Mouse (Mus musculus): ENCODE results near the gene Prkn. TPM values are rescaled to one million over a fixed set of nuclear protein-coding genes. Genes with fewer than 3 reads are reported as not detected.

Gene Prkn
- polyA plus RNA-seq, 1 experiment from 2014 or later = 2.8 TPM

- no peak for ATAC-seq (ENCODE audit: insufficient number of reproducible peaks, low FRiP score, low TSS enrichment, low read depth)
- 37% methylated on average over 20 of the region's 20 CpGs for WGBS
- Histone ChIP-seq H3K4me1 (no peaks in the 10 kb centered on the region), H3K9ac (no peak overlapping the region), H3K27ac (replicated peaks) (no peak overlapping the region), H3K9me3 (replicated peaks) (no peaks in the 10 kb centered on the region), H3K36me3 (no peaks in the 10 kb centered on the region), H3K27me3 (no peaks in the 10 kb centered on the region), H3K4me2 (replicated peaks) (0 out of 2 replicates have a peak overlapping the region, but pooled peaks have one; percentile 12), H3K4me3 (replicated peaks) (no peak overlapping the region)
Observed at GRCm38 (mm10) chr17:12080656-12081495, 1240.7 kb downstream of the Prkn start.

GRCm38 (mm10) chr17:12082201-12082600, 1242.0 kb downstream of the Prkn start:
- H3K27ac ChIP-seq (replicated peaks) = no peak overlapping the region
- no peak overlapping the region for H3K4me3 ChIP-seq (replicated peaks)
- no peaks in the 10 kb centered on the region for H3K27me3 ChIP-seq
- H3K9me3 ChIP-seq (replicated peaks) = no peaks in the 10 kb centered on the region
- no peak overlapping the region for H3K4me2 ChIP-seq (replicated peaks)
- 83% methylated on average over 5 of the region's 5 CpGs for WGBS
- no peak for ATAC-seq (ENCODE audit: insufficient number of reproducible peaks, low FRiP score, low TSS enrichment, low read depth)
- no peaks in the 10 kb centered on the region for H3K36me3 ChIP-seq
- no peaks in the 10 kb centered on the region for H3K4me1 ChIP-seq
- H3K9ac ChIP-seq = no peak overlapping the region

- H3K9ac ChIP-seq = no peak overlapping the region
- no peak overlapping the region for H3K27ac ChIP-seq (replicated peaks)
- H3K4me2 ChIP-seq (replicated peaks) = no peak overlapping the region
- H3K36me3 ChIP-seq = no peaks in the 10 kb centered on the region
- no peaks in the 10 kb centered on the region for H3K9me3 ChIP-seq (replicated peaks)
- 73% methylated on average over 5 of the region's 5 CpGs for WGBS
- H3K4me1 ChIP-seq = no peaks in the 10 kb centered on the region
- H3K4me3 ChIP-seq (replicated peaks) = no peak overlapping the region
- no peak for ATAC-seq (ENCODE audit: insufficient number of reproducible peaks, low FRiP score, low TSS enrichment, low read depth)
- H3K27me3 ChIP-seq = no peaks in the 10 kb centered on the region
Observed at GRCm38 (mm10) chr17:12090261-12090927, 1250.2 kb downstream of the Prkn start.

- Histone ChIP-seq H3K27me3 (no peaks in the 10 kb centered on the region), H3K27ac (replicated peaks) (no peak overlapping the region), H3K9me3 (replicated peaks) (no peaks in the 10 kb centered on the region), H3K36me3 (no peaks in the 10 kb centered on the region), H3K4me3 (replicated peaks) (no peak overlapping the region), H3K9ac (no peak overlapping the region), H3K4me1 (no peaks in the 10 kb centered on the region), H3K4me2 (replicated peaks) (no peak overlapping the region)
- 74% methylated on average over 6 of the region's 6 CpGs for WGBS
- no peak for ATAC-seq (ENCODE audit: insufficient number of reproducible peaks, low FRiP score, low TSS enrichment, low read depth)
Observed at GRCm38 (mm10) chr17:12092901-12093564, 1252.8 kb downstream of the Prkn start.

GRCm38 (mm10) chr17:12094016-12094415, 1253.8 kb downstream of the Prkn start:
- Histone ChIP-seq H3K27ac (replicated peaks) (no peak overlapping the region), H3K4me3 (replicated peaks) (no peak overlapping the region), H3K36me3 (no peaks in the 10 kb centered on the region), H3K4me1 (no peaks in the 10 kb centered on the region), H3K9ac (no peak overlapping the region), H3K4me2 (replicated peaks) (no peak overlapping the region), H3K27me3 (no peaks in the 10 kb centered on the region), H3K9me3 (replicated peaks) (no peaks in the 10 kb centered on the region)
- 97% methylated on average over 1 of the region's 1 CpGs for WGBS
- ATAC-seq (ENCODE audit: insufficient number of reproducible peaks, low FRiP score, low TSS enrichment, low read depth) = no peak

GRCm38 (mm10) chr17:12094827-12095590, 1254.8 kb downstream of the Prkn start:
- no peak for ATAC-seq (ENCODE audit: insufficient number of reproducible peaks, low FRiP score, low TSS enrichment, low read depth)
- no peak overlapping the region for H3K4me2 ChIP-seq (replicated peaks)
- H3K27ac ChIP-seq (replicated peaks) = no peak overlapping the region
- no peaks in the 10 kb centered on the region for H3K36me3 ChIP-seq
- H3K27me3 ChIP-seq = no peaks in the 10 kb centered on the region
- H3K9me3 ChIP-seq (replicated peaks) = no peaks in the 10 kb centered on the region
- no peak overlapping the region for H3K9ac ChIP-seq
- H3K4me1 ChIP-seq = no peaks in the 10 kb centered on the region
- WGBS = 73% methylated on average over 9 of the region's 9 CpGs
- H3K4me3 ChIP-seq (replicated peaks) = no peak overlapping the region

GRCm38 (mm10) chr17:12099415-12099814, 1259.2 kb downstream of the Prkn start:
- Histone ChIP-seq H3K27me3 (no peaks in the 10 kb centered on the region), H3K4me1 (no peaks in the 10 kb centered on the region), H3K9me3 (replicated peaks) (no peaks in the 10 kb centered on the region), H3K27ac (replicated peaks) (no peak overlapping the region), H3K4me3 (replicated peaks) (no peak overlapping the region), H3K9ac (no peak overlapping the region), H3K36me3 (no peaks in the 10 kb centered on the region), H3K4me2 (replicated peaks) (no peak overlapping the region)
- no peak for ATAC-seq (ENCODE audit: insufficient number of reproducible peaks, low FRiP score, low TSS enrichment, low read depth)

- no peak overlapping the region for H3K27ac ChIP-seq (replicated peaks)
- no peaks in the 10 kb centered on the region for H3K4me1 ChIP-seq
- H3K9me3 ChIP-seq (replicated peaks) = no peaks in the 10 kb centered on the region; the same call in 1 of the 2 replicates
- H3K4me3 ChIP-seq (replicated peaks) = no peak overlapping the region
- no peak for ATAC-seq (ENCODE audit: insufficient number of reproducible peaks, low FRiP score, low TSS enrichment, low read depth)
- no peak overlapping the region for H3K4me2 ChIP-seq (replicated peaks)
- H3K36me3 ChIP-seq = no peaks in the 10 kb centered on the region
- no peaks in the 10 kb centered on the region for H3K27me3 ChIP-seq
- 90% methylated on average over 10 of the region's 10 CpGs for WGBS
- H3K9ac ChIP-seq = no peak overlapping the region
Observed at GRCm38 (mm10) chr17:12102326-12102725, 1262.1 kb downstream of the Prkn start.

- Histone ChIP-seq H3K4me3 (replicated peaks) (no peak overlapping the region), H3K4me1 (no peaks in the 10 kb centered on the region), H3K9ac (no peak overlapping the region), H3K27me3 (no peaks in the 10 kb centered on the region), H3K9me3 (replicated peaks) (no peaks in the 10 kb centered on the region; the same call in 1 of the 2 replicates), H3K27ac (replicated peaks) (no peak overlapping the region), H3K4me2 (replicated peaks) (no peak overlapping the region), H3K36me3 (no peaks in the 10 kb centered on the region)
- no peak for ATAC-seq (ENCODE audit: insufficient number of reproducible peaks, low FRiP score, low TSS enrichment, low read depth)
- WGBS = 83% methylated on average over 6 of the region's 6 CpGs
Observed at GRCm38 (mm10) chr17:12103781-12104180, 1263.6 kb downstream of the Prkn start.

GRCm38 (mm10) chr17:12104245-12104644, 1264.1 kb downstream of the Prkn start:
- no peaks in the 10 kb centered on the region for H3K36me3 ChIP-seq
- H3K27ac ChIP-seq (replicated peaks) = no peak overlapping the region
- H3K9me3 ChIP-seq (replicated peaks) = no peaks in the 10 kb centered on the region; the same call in 1 of the 2 replicates
- H3K4me3 ChIP-seq (replicated peaks) = no peak overlapping the region
- H3K9ac ChIP-seq = no peak overlapping the region
- WGBS = 68% methylated on average over 7 of the region's 7 CpGs
- no peak overlapping the region for H3K4me2 ChIP-seq (replicated peaks)
- ATAC-seq (ENCODE audit: insufficient number of reproducible peaks, low FRiP score, low TSS enrichment, low read depth) = no peak
- no peaks in the 10 kb centered on the region for H3K27me3 ChIP-seq
- H3K4me1 ChIP-seq = no peaks in the 10 kb centered on the region

GRCm38 (mm10) chr17:12104690-12105089, 1264.5 kb downstream of the Prkn start:
- Histone ChIP-seq H3K9ac (no peak overlapping the region), H3K27me3 (no peaks in the 10 kb centered on the region)
- WGBS = 93% methylated on average over 6 of the region's 6 CpGs

More at GRCm38 (mm10) chr17:12104690-12105089, 1264.5 kb downstream of the Prkn start:
- Histone ChIP-seq H3K4me2 (replicated peaks) (no peak overlapping the region), H3K4me3 (replicated peaks) (no peak overlapping the region), H3K9me3 (replicated peaks) (no peaks in the 10 kb centered on the region; the same call in 1 of the 2 replicates), H3K4me1 (no peaks in the 10 kb centered on the region), H3K27ac (replicated peaks) (no peak overlapping the region), H3K36me3 (no peaks in the 10 kb centered on the region)
- no peak for ATAC-seq (ENCODE audit: insufficient number of reproducible peaks, low FRiP score, low TSS enrichment, low read depth)
